Mouse (Mus musculus) myocyte (in vitro differentiated cells): ENCODE results near the gene Asb16. TPM values are rescaled to one million over a fixed set of nuclear protein-coding genes. Genes with fewer than 3 reads are reported as not detected.

ENCODE experiments used
- H3K27me3 ChIP-seq: one replicate; pipeline ENCODE4 v1.6.1; 2011; ENCODE audit not compliant: control insufficient read depth, insufficient read depth, insufficient read length
- H3K36me3 ChIP-seq: one replicate; pipeline ENCODE4 v1.6.1; 2011; ENCODE audit not compliant: control insufficient read depth, insufficient read depth
- H3K4me2 ChIP-seq: one replicate; pipeline ENCODE4 v1.6.1; 2011; ENCODE audit warnings: low read depth, control low read depth
- H3K4me3 ChIP-seq: one replicate; pipeline ENCODE4 v1.5.1; 2011; ENCODE audit warnings: mild to moderate bottlenecking, control low read depth, moderate library complexity
- H3K79me2 ChIP-seq: one replicate; pipeline ENCODE4 v1.6.1; 2011; ENCODE audit not compliant: control insufficient read depth, insufficient read depth
- H3ac ChIP-seq: one replicate; pipeline ENCODE4 v1.6.1; 2011; ENCODE audit not compliant: control insufficient read depth, insufficient read length
- CEBPB ChIP-seq: IDR thresholded peaks from 2 replicates; pipeline ENCODE4 v1.6.1; 2011; ENCODE audit warnings: mild to moderate bottlenecking, moderate library complexity; ENCODE audit not compliant: poor library complexity, insufficient read depth, severe bottlenecking
- E2F4 ChIP-seq: IDR thresholded peaks from one replicate; pipeline ENCODE4 v1.6.1; 2011; ENCODE audit warnings: mild to moderate bottlenecking, control low read depth, moderate library complexity; ENCODE audit not compliant: insufficient read depth
- MAX ChIP-seq: IDR thresholded peaks from one replicate; pipeline ENCODE4 v1.6.1; 2011; ENCODE audit warnings: low read depth, mild to moderate bottlenecking, control low read depth
- MYOD1 ChIP-seq, 3 experiments: IDR thresholded peaks; one replicate each; pipeline ENCODE4 v1.6.1; 2011; ENCODE audit warnings: control low read depth in 2 of 3, low read depth in 2 of 3, mild to moderate bottlenecking in 2 of 3, moderate library complexity in 1 of 3; ENCODE audit not compliant: insufficient read length in 2 of 3, control insufficient read depth in 1 of 3
- MYOG ChIP-seq, 3 experiments: IDR thresholded peaks; one replicate each; pipeline ENCODE4 v1.6.1; 2011; ENCODE audit warnings: control low read depth in 2 of 3, low read depth in 2 of 3, mild to moderate bottlenecking in 2 of 3; ENCODE audit not compliant: insufficient read length in 2 of 3, control insufficient read depth in 1 of 3, insufficient read depth in 1 of 3
- POLR2A ChIP-seq: IDR thresholded peaks from one replicate; pipeline ENCODE4 v1.6.1; 2011; ENCODE audit warnings: low read depth, mild to moderate bottlenecking, control low read depth, moderate library complexity; ENCODE audit not compliant: insufficient read length
- POLR2AphosphoS2 ChIP-seq: IDR thresholded peaks from one replicate; pipeline ENCODE4 v1.6.1; 2011; ENCODE audit warnings: low read depth, control low read depth; ENCODE audit not compliant: insufficient read length
- REST ChIP-seq: IDR thresholded peaks from one replicate; pipeline ENCODE4 v1.6.1; 2011; ENCODE audit warnings: mild to moderate bottlenecking, control low read depth, moderate library complexity; ENCODE audit not compliant: insufficient read depth, insufficient read length
- TCF12 ChIP-seq: IDR thresholded peaks from one replicate; pipeline ENCODE4 v1.6.1; 2011; ENCODE audit warnings: mild to moderate bottlenecking, control low read depth; ENCODE audit not compliant: poor library complexity, insufficient read depth, severe bottlenecking
- TCF3 ChIP-seq: IDR thresholded peaks from one replicate; pipeline ENCODE4 v1.6.1; 2011; ENCODE audit warnings: low read depth, control low read depth; ENCODE audit not compliant: insufficient read length
- USF1 ChIP-seq: IDR thresholded peaks from one replicate; pipeline ENCODE4 v1.6.1; 2011; ENCODE audit warnings: low read depth, mild to moderate bottlenecking, control low read depth, moderate library complexity
- polyA plus RNA-seq: library from polyadenylated mRNA; unstranded; fragments of >200 nt; fragmentation: generic; extraction: Trizol; gene quantifications from one replicate; pipeline ENCODE4 v1.2.1, GENCODE M21; 2012; ENCODE audit warnings: missing spikeins

Asb16 gene
- polyA plus RNA-seq, 1 experiment, result 5.1 TPM

DNA sequence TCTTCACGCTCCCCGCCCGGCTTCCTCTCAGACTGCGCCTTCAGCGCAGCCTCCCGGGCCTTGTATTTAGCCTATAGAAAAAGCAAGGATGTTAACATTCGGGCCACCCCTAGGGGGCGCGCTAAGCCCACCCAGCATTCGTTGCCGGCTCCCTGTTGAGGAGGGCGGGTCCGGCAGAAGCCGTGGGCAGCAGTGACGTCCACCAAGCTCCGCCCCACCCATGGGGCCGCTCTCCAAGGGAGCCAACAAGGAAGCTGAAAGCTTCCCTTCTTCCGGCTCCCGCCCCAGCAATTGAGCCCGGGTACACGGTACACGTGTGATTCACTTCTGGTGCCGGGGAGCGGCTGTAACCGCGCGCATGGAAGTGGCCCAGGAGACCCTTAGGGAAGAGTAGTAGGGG lies 40.4 kb downstream of the Asb16 start:
- Histone ChIP-seq H3K4me3 (peak overlapping the region; percentile 18), H3K4me2 (peak overlapping the region; percentile 83), H3K79me2 (no peaks in the 10 kb centered on the region), H3K36me3 (peaks cover 14% of the 10 kb centered on the region), H3K27me3 (no peaks in the 10 kb centered on the region), H3ac (no peak overlapping the region)
- peak; percentile 46 for TF ChIP-seq POLR2A
- TF ChIP-seq CEBPB, result no peak
- peak; percentile 91 for TF ChIP-seq POLR2AphosphoS2

DNA sequence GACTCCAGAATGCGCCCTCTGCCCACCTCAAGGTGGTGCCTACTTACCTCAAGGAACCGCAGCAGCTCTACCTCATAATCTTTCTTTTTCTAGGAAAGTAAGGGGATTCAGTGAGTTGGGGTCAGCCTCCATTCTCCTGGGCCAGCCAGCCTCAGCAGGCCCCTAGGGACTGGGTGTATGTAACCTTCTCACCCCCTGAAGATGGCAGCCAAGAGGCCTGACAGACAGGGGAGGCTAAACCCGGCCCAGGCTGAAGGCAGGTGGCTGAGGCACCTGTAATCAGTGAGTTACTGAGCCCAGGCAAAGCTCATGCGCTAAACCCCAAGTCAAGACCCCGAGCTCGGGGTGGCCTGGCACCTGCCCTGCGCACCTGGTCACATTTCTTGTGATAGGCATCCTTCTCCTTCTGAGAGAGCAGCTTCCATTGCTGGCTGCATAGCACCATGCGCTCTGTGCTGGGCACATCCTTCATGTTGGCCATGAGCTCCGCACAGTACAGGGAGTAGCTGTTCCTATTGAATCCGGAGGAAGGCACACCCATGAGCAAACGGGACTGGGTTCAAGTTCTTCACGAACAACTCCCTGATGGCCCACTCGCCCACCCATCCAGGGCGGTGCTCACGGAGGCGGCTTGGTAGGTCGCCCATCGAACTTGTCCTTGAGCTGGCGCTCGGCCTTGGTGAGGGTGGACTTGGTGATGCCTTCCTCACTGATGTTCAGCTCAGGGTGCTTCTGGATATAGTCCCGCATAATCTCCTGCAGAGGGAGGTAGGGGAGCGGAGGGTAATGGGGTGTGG lies 41.5 kb downstream of the Asb16 start:
- Histone ChIP-seq H3ac (no peak overlapping the region), H3K4me2 (peak overlapping the region; percentile 83), H3K27me3 (no peaks in the 10 kb centered on the region), H3K36me3 (peaks cover 19% of the 10 kb centered on the region), H3K79me2 (peaks cover 4% of the 10 kb centered on the region), H3K4me3 (peak overlapping the region; percentile 18)
- TF ChIP-seq MYOG (IDR thresholded peaks at IDR 0.05; ENCODE audit: control insufficient read depth in 1 of 3, insufficient read depth in 1 of 3, insufficient read length in 2 of 3, low read depth in 2 of 3) (no peak), POLR2AphosphoS2 (peak; percentile 35), MAX (no peak), TCF12 (no peak), POLR2A (no peak)

DNA sequence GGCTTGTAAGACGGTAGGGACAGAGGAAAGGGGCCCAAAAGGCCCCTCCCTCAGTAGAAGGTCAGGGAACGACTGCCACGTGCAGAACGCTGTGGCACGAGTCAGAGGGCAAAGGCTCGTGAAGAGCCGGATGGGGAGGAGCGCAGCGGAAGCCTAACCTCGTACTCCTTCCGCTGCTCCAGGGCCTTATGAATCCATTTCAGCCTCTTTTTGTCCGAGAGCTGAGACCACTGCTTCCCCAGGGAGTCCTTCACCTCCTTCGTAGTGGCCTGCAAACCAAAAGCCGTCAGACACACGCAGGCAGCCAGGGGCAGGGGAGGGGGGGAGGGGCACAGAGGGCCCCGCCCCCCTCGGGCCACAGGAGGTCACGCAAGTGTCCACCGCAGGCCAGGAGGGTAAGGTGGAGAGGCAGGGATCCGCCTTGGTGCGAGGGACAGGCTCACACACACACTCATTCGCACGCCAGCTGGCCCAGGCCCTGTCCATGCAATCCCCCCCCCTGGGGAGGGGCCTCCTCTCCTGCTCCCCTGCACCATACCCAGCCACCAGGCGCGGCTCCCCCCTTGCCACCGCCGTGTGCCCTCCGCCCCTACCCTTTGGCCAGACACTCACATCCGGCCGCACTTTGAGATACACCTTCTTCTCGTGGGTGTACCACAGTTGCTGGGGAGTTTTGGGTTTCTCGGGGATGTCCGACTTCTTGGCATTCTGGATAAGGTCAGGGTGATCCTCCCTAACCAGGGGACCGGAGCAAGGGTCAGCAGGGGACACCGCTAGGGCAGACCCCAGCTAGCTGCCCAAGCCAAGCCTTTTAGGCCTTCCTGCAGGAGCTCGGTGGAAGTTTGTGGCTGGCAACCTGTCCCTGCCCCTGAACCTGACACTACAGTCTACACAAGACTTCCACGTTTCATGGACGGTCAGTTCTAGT lies 42.5 kb downstream of the Asb16 start:
- Histone ChIP-seq H3K79me2 (peaks cover 12% of the 10 kb centered on the region), H3K4me2 (no peak overlapping the region), H3K27me3 (no peaks in the 10 kb centered on the region), H3K4me3 (no peak overlapping the region), H3K36me3 (peaks cover 19% of the 10 kb centered on the region), H3ac (no peak overlapping the region)
- TF ChIP-seq POLR2AphosphoS2 (peak; percentile 89), POLR2A (peak; percentile 34), E2F4 (no peak), MYOD1 (IDR thresholded peaks at IDR 0.05; ENCODE audit: control insufficient read depth in 1 of 3, insufficient read length in 2 of 3, low read depth in 2 of 3) (no peak)

DNA sequence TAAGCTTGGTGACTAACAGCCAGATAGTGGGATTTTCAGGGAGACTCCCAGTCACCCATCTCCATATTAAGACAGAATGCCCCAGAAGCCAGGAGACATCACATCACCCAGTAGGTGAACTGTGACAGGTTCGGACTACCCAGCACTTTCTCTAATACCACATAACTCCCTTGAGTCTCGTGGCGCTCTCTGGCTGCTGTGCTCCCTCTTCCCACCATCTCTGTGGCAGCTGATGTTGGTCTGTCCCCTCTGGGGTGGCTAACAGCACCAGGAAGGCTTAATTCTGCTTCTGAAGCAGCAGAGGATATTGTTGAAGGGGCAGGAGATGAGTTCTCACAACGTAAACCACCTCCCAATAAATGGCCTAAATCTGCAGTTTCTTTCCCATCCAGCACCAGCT lies 43.4 kb downstream of the Asb16 start:
- Histone ChIP-seq H3K79me2 (peaks cover 17% of the 10 kb centered on the region), H3ac (no peak overlapping the region), H3K27me3 (no peaks in the 10 kb centered on the region), H3K4me3 (no peak overlapping the region), H3K4me2 (no peak overlapping the region), H3K36me3 (peaks cover 14% of the 10 kb centered on the region)
- TF ChIP-seq REST (no peak), POLR2AphosphoS2 (peak; percentile 38)

DNA sequence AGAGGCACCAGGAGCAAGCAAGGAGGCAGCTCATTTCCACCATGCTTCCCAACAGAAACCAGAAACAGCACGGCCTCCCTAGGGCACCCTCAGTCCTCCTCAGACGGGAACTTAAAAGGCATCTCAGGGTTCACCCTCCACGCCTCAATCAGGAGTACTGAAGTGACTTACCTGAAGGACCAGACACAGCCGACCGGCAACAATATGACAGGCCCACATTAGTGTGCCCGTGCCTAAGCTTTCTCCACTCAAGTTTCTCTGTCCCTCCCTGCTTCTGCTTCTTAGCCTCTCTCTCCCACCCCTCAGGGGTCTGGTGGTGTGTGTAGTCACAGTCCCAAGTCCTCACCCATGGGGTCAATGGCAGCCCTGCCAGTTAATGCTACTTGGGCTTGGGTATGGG lies 44.0 kb downstream of the Asb16 start:
- H3K79me2 ChIP-seq, result peaks cover 17% of the 10 kb centered on the region
- peak; percentile 4 for TF ChIP-seq POLR2AphosphoS2
- no peak for TF ChIP-seq E2F4
- no peak overlapping the region for H3K4me3 ChIP-seq
- peaks cover 14% of the 10 kb centered on the region for H3K36me3 ChIP-seq
- no peak overlapping the region for H3ac ChIP-seq
- H3K27me3 ChIP-seq, result no peaks in the 10 kb centered on the region
- no peak overlapping the region for H3K4me2 ChIP-seq

DNA sequence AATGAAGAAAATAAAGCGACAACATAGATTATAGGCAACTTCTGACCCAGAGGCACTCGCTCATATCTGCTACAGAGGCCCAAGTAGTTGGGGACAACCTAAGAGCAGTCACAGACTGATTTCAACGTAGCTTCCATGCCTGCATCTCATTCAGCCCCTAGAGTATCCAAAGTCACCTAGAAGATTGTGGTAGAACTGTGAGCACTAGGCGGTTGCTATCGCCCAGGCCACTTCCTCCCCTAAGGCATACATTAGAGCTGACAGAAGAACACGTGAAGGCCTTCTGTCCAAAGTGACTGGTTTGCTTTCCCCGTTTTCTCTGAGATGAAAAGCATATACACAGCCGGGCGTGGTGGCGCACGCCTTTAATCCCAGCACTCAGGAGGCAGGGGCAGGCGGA lies 45.8 kb downstream of the Asb16 start:
- Histone ChIP-seq H3K79me2 (peaks cover 22% of the 10 kb centered on the region), H3K4me3 (no peak overlapping the region), H3K4me2 (no peak overlapping the region), H3K27me3 (no peaks in the 10 kb centered on the region), H3ac (no peak overlapping the region), H3K36me3 (peaks cover 14% of the 10 kb centered on the region)
- TF ChIP-seq TCF3, result no peak
- no peak for TF ChIP-seq USF1
- TF ChIP-seq MYOD1 (IDR thresholded peaks at IDR 0.05; ENCODE audit: control insufficient read depth in 1 of 3, insufficient read length in 2 of 3, low read depth in 2 of 3), result no peak
- no peak for TF ChIP-seq MYOG (IDR thresholded peaks at IDR 0.05; ENCODE audit: control insufficient read depth in 1 of 3, insufficient read depth in 1 of 3, insufficient read length in 2 of 3, low read depth in 2 of 3)
- no peak for TF ChIP-seq MAX
